Mouse (Mus musculus): ENCODE results near the gene Tspan10.

- no peak for TF ChIP-seq FLI1 (IDR thresholded peaks at IDR 0.05; ENCODE audit: low read length)
- TF ChIP-seq GATA1 (IDR thresholded peaks at IDR 0.05; ENCODE audit: borderline replicate concordance, low read length) = no peak
Measured at GRCm38 (mm10) chr11:120406445-120406844, 36.0 kb upstream of the Tspan10 start.

Measured in megakaryocyte, embryonic 14.5 days (primary cell).